8 mouse cellular contexts compared by ENCODE assay signal in genomic region chr4:41226351-41226750, GRCm38 (mm10). TPM values are rescaled to one million over a fixed set of nuclear protein-coding genes. Genes with fewer than 3 reads are reported as not detected.
DNase-seq lines count a peak whose midpoint lies in the region; ATAC-seq lines count a peak whose summit lies in the region.

No protein-coding gene starts in this region.

- ATAC-seq in heart, embryonic 12.5 days (ENCODE audit: insufficient number of reproducible peaks, low FRiP score): no peak

- H3K27ac ChIP-seq in heart, embryonic 12.5 days (ENCODE audit: poor library complexity, severe bottlenecking): no peak overlapping the region

- peak; percentile 32 to 55 for DNase-seq in heart, postnatal 10 days
- DNase-seq in CD8-positive naive resting alpha-beta T cell, adult 2 months (ENCODE audit: low read depth in 2 of 2, low spot score in 2 of 2): peak; percentile 11 to 49
- DNase-seq in c-Kit-positive CD71-negative TER-119-negative erythroid progenitor cells, embryonic 14.5 days (ENCODE audit: low read depth): peak; percentile 37
- peak; percentile 17 to 41 for DNase-seq in frontal cortex, postnatal 10 days (ENCODE audit: low spot score in 2 of 2)
- peak; percentile 30 to 43 for DNase-seq in layer of hippocampus, postnatal 14 days (ENCODE audit: low spot score in 2 of 2)
- peak; percentile 65 for DNase-seq in mesoderm, embryonic 11.5 days (ENCODE audit: low read depth, low spot score)
- DNase-seq in thymus, postnatal 14 days: peak; percentile 66

- no peak overlapping the region for H3K4me3 ChIP-seq in heart, embryonic 12.5 days

- 86% methylated on average over 3 of the region's 3 CpGs for WGBS in heart, embryonic 12.5 days

- peaks cover 91% of the 10 kb centered on the region for H3K36me3 ChIP-seq in heart, embryonic 12.5 days

- no peak overlapping the region for H3K9ac ChIP-seq in heart, embryonic 12.5 days

- intact Hi-C loops in heart, postnatal 10 days (cut with DNase I): loop anchor here (1.0 to 5.0 kb wide), 3 partner anchors 60 to 178 kb away; partner anchors contain the start of gene Aqp7

- H3K9me3 ChIP-seq in heart, embryonic 12.5 days (replicated peaks): no peaks in the 10 kb centered on the region

- H3K27me3 ChIP-seq in heart, embryonic 12.5 days (replicated peaks): no peaks in the 10 kb centered on the region

- no peaks in the 10 kb centered on the region for H3K4me1 ChIP-seq in heart, embryonic 12.5 days (replicated peaks)

- H3K4me2 ChIP-seq in heart, embryonic 12.5 days: no peak overlapping the region

RNA-seq across cellular contexts. Expression of gene Ubap2, which starts 48.6 kb away (rescaled TPM):
- total RNA-seq in heart, postnatal 10 days (2021): 10 to 100 TPM; 66.2 to 67.4 TPM
- polyA plus RNA-seq in heart, embryonic 12.5 days (2016; fragmentation: Nextera tagmentation; extraction: Ambion mirVana): 67.8 and 80.3 TPM in 2 replicates
- total RNA-seq in layer of hippocampus, postnatal 14 days (2021): 10 to 100 TPM; 40.7 to 50.6 TPM
